Mouse (Mus musculus): Measurements from ENCODE around the gene Fam178b.
"Not testable (repeated sequence)": the region's sequence is repeated elsewhere in the genome, so short reads cannot be mapped to it uniquely, and the experiment has no call there.

Fam178b gene

GRCm38 (mm10) chr1:36540807-36541206 is 142.2 kb downstream of the Fam178b start:
- no peak for DNase-seq

- DNase-seq: no peak
Measured at GRCm38 (mm10) chr1:36540132-36540531, 142.9 kb downstream of the Fam178b start.

- DNase-seq: peak; percentile 73 to 91
Measured at GRCm38 (mm10) chr1:36539186-36539585, 143.8 kb downstream of the Fam178b start, which contains the start of gene Gm42417. Gene Gm42417, minus strand, starts transcription at chr1:36539429.

GRCm38 (mm10) chr1:36538727-36539126 is 144.3 kb downstream of the Fam178b start:
- DNase-seq: no peak

- not testable (repeated sequence) for DNase-seq
Measured at GRCm38 (mm10) chr1:36536783-36537182, 146.2 kb downstream of the Fam178b start, which contains the start of gene Ankrd23. Gene Ankrd23, minus strand, starts transcription at chr1:36536883.

- DNase-seq: no peak
Measured at GRCm38 (mm10) chr1:36536397-36536728, 146.6 kb downstream of the Fam178b start.

- DNase-seq: peak; percentile 68 to 83
Measured at GRCm38 (mm10) chr1:36535477-36536396, 147.2 kb downstream of the Fam178b start.

GRCm38 (mm10) chr1:36534595-36535058 is 148.4 kb downstream of the Fam178b start:
- peak; percentile 51 to 60 for DNase-seq

- DNase-seq: no peak
Measured at GRCm38 (mm10) chr1:36533546-36533945, 149.4 kb downstream of the Fam178b start.

GRCm38 (mm10) chr1:36531461-36531860 is 151.5 kb downstream of the Fam178b start:
- DNase-seq: no peak

GRCm38 (mm10) chr1:36530962-36531361 is 152.0 kb downstream of the Fam178b start:
- no peak for DNase-seq

- DNase-seq: no peak
Measured at GRCm38 (mm10) chr1:36530485-36530884, 152.5 kb downstream of the Fam178b start.

- no peak for DNase-seq
Measured at GRCm38 (mm10) chr1:36529875-36530274, 153.1 kb downstream of the Fam178b start.

- DNase-seq: no peak
Measured at GRCm38 (mm10) chr1:36529274-36529673, 153.7 kb downstream of the Fam178b start.

- peak in 1 of 2 experiments; percentile 51 for DNase-seq
Measured at GRCm38 (mm10) chr1:36528351-36528750, 154.6 kb downstream of the Fam178b start.

GRCm38 (mm10) chr1:36526903-36527302 is 156.1 kb downstream of the Fam178b start:
- no peak for DNase-seq

GRCm38 (mm10) chr1:36525774-36526173 is 157.2 kb downstream of the Fam178b start:
- no peak for DNase-seq

- no peak for DNase-seq
Measured at GRCm38 (mm10) chr1:36524058-36524457, 158.9 kb downstream of the Fam178b start.

GRCm38 (mm10) chr1:36523332-36524013 is 159.5 kb downstream of the Fam178b start:
- DNase-seq: no peak

- no peak for DNase-seq
Measured at GRCm38 (mm10) chr1:36522210-36522609, 160.8 kb downstream of the Fam178b start.

GRCm38 (mm10) chr1:36519626-36520025 is 163.4 kb downstream of the Fam178b start:
- DNase-seq: no peak

- DNase-seq: no peak
Measured at GRCm38 (mm10) chr1:36518259-36518658, 164.7 kb downstream of the Fam178b start.

GRCm38 (mm10) chr1:36513718-36514117 is 169.3 kb downstream of the Fam178b start:
- DNase-seq: peak in 1 of 2 experiments; percentile 57

- DNase-seq: no peak
Measured at GRCm38 (mm10) chr1:36513310-36513709, 169.7 kb downstream of the Fam178b start.

All from lung, postnatal 4 days (tissue).